Mouse (Mus musculus) stomach, embryonic 16.5 days (tissue): ENCODE results near the gene 1700017D01Rik. TPM values are rescaled to one million over a fixed set of nuclear protein-coding genes. Genes with fewer than 3 reads are reported as not detected.
"Not testable (repeated sequence)": the region's sequence is repeated elsewhere in the genome, so short reads cannot be mapped to it uniquely, and the experiment has no call there.

ENCODE experiments used
- ATAC-seq: fragments of 200-750 bp; cut with Nextera tagmentation; 2 replicates; pipeline ENCODE4 v1.8.0; 2017; ENCODE audit warnings: moderate number of reproducible peaks, moderate TSS enrichment; ENCODE audit not compliant: insufficient read depth, low FRiP score
- H3K27ac ChIP-seq: fragments of 300-500 bp; sonication (generic); 2 replicates; pipeline ENCODE4 v1.5.1; 2014; ENCODE audit warnings: low read length
- H3K27me3 ChIP-seq: fragments of 300-500 bp; sonication (generic); 2 replicates; pipeline ENCODE4 v1.6.1; 2014; ENCODE audit warnings: low read length, control low read depth, mixed read lengths; ENCODE audit not compliant: control insufficient read depth, insufficient read depth
- H3K36me3 ChIP-seq: fragments of 300-500 bp; sonication (generic); 2 replicates; pipeline ENCODE4 v1.6.1; 2014; ENCODE audit warnings: low read length; ENCODE audit not compliant: control insufficient read depth, insufficient read depth
- H3K4me1 ChIP-seq: fragments of 300-500 bp; sonication (generic); 2 replicates; pipeline ENCODE4 v1.6.1; 2014; ENCODE audit warnings: low read length, control low read depth, mixed read lengths; ENCODE audit not compliant: control insufficient read depth, insufficient read depth
- H3K4me2 ChIP-seq: fragments of 300-500 bp; sonication (generic); 2 replicates; pipeline ENCODE4 v1.6.1; 2014; ENCODE audit warnings: low read depth, low read length, mixed read lengths
- H3K4me3 ChIP-seq: fragments of 300-500 bp; sonication (generic); replicated peaks from 2 replicates; pipeline ENCODE4 v1.5.1; 2014; ENCODE audit warnings: mild to moderate bottlenecking, low read length
- H3K9ac ChIP-seq: fragments of 300-500 bp; sonication (generic); 2 replicates; pipeline ENCODE4 v1.6.1; 2014; ENCODE audit warnings: low read length
- H3K9me3 ChIP-seq: fragments of 300-500 bp; sonication (generic); replicated peaks from 2 replicates; pipeline ENCODE4 v1.6.1; 2016; ENCODE audit warnings: low read length, control low read depth; ENCODE audit not compliant: control insufficient read depth
- WGBS: fragments of 180-500 bp; shearing (Covaris S2); extraction: QIAGEN DNeasy Blood & Tissue Kit; methylation state at CpG from one replicate; pipeline ENCODE4 v1.1.7; 2014; 5-methylcytosine and 5-hydroxymethylcytosine counted together
- polyA plus RNA-seq: library from polyadenylated mRNA; unstranded; fragments of >200 nt; fragmentation: Nextera tagmentation; extraction: Ambion mirVana; gene quantifications from 2 replicates; pipeline ENCODE4 v1.2.1, GENCODE M21; 2015

1700017D01Rik gene
- polyA plus RNA-seq: not detected in 2 replicates

- H3K4me1 ChIP-seq, H3K27me3 ChIP-seq, H3K4me2 ChIP-seq, H3K4me3 ChIP-seq, H3K9ac ChIP-seq, H3K9me3 ChIP-seq, H3K27ac ChIP-seq, ATAC-seq, H3K36me3 ChIP-seq: not testable (repeated sequence)
- WGBS: 81% methylated on average over 8 of the region's 8 CpGs
Observed at GRCm38 (mm10) chr19:11130776-11131175, at the start of gene 1700017D01Rik. 1700017D01Rik (minus strand) TSS chr19:11130876.

DNA sequence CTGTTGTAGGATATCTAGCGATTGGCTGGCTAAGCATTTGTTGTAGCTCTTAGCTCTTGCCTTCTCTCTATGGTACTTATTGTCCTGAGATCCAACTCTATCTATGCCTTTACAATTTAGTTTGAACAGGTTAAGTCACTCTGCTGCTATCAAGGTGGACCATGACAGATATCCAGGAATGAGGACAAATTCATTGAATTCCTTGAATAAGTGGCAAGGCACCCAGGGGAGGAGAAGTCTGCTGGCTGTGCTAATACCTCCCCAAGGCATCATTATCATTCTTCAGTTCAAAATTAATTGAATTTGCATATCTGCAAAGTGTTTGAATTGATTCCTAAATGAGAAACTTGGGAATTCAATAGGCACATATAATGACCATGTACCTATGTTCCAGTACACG, 46.8 kb upstream of the 1700017D01Rik start:
- H3K27ac ChIP-seq: no peak overlapping the region
- no peak overlapping the region for H3K9ac ChIP-seq
- 61% methylated on average over 2 of the region's 2 CpGs for WGBS
- no peak for ATAC-seq
- no peaks in the 10 kb centered on the region for H3K4me1 ChIP-seq
- no peak overlapping the region for H3K4me3 ChIP-seq
- no peaks in the 10 kb centered on the region for H3K36me3 ChIP-seq
- H3K27me3 ChIP-seq: no peaks in the 10 kb centered on the region
- H3K4me2 ChIP-seq: no peak overlapping the region
- no peaks in the 10 kb centered on the region for H3K9me3 ChIP-seq

DNA sequence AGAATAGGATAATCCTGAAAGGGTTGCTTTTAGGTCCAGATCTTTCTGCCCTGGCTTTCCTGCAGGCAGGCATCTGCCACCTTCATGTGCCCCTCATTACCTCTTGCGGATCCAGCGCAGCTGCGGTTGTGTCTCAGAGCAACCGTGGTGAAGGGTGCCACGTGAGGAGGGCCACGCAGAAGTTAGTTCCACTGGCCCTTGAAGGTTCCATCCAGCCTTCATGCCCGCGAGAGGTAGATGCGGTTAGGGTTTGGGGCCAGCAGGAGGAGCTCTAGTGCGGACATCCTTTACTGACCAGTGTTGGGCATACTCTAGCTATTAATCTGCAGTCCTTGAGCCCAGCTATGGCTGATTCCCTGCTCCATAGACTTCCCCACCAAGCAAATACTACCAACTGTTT, 34.5 kb upstream of the 1700017D01Rik start, which contains the start of gene 1700025F22Rik:
TSS of gene 1700025F22Rik (minus strand) at position 149 of the 400 bp plus-strand sequence.
- Histone ChIP-seq H3K4me3 (no peak within 1 kb of the TSS), H3K27me3 (no peaks in the 10 kb centered on the region), H3K9me3 (no peaks in the 10 kb centered on the region), H3K4me1 (no peaks in the 10 kb centered on the region), H3K36me3 (no peaks in the 10 kb centered on the region), H3K9ac (no peak within 1 kb of the TSS), H3K4me2 (no peak within 1 kb of the TSS), H3K27ac (no peak within 1 kb of the TSS)
- ATAC-seq: no peak
- 40% methylated on average over 10 of the region's 10 CpGs for WGBS

DNA sequence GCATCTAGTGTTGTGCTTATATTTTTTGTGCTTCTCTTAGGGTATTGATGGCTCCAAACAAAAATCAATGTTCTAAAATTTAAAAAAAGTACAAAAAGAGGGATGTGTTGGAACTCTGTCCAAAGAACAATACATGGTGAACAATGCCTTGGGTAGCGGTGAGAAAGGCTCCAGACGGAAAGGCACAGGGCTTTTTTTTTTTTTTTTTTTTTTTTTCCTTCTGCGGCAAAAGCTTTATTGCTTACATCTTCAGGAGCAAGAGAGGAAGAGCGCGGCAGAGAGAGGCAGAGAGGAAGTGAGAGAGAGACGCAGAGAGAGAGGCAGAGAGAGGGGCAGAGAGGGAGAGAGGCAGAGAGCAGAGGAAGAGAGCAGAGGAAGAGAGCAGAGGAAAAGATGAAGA, 27.2 kb upstream of the 1700017D01Rik start:
- not testable (repeated sequence) for H3K36me3 ChIP-seq, ATAC-seq, H3K4me2 ChIP-seq, H3K4me1 ChIP-seq, H3K4me3 ChIP-seq, H3K9ac ChIP-seq, H3K27ac ChIP-seq, H3K27me3 ChIP-seq, H3K9me3 ChIP-seq
- whole genome bisulfite sequencing: 83% methylated on average over 6 of the region's 6 CpGs

- no peak overlapping the region for H3K9ac ChIP-seq
- H3K9me3 ChIP-seq: no peaks in the 10 kb centered on the region
- H3K36me3 ChIP-seq: no peaks in the 10 kb centered on the region
- 70% methylated on average over 4 of the region's 4 CpGs for WGBS
- H3K27me3 ChIP-seq: no peaks in the 10 kb centered on the region
- H3K27ac ChIP-seq: no peak overlapping the region
- no peaks in the 10 kb centered on the region for H3K4me1 ChIP-seq
- H3K4me2 ChIP-seq: no peak overlapping the region
- H3K4me3 ChIP-seq: no peak overlapping the region
- no peak for ATAC-seq
Observed at GRCm38 (mm10) chr19:11135336-11135735, 4.7 kb upstream of the 1700017D01Rik start.

- no peaks in the 10 kb centered on the region for H3K36me3 ChIP-seq
- no peaks in the 10 kb centered on the region for H3K27me3 ChIP-seq
- no peak overlapping the region for H3K9ac ChIP-seq
- no peaks in the 10 kb centered on the region for H3K9me3 ChIP-seq
- no peak overlapping the region for H3K4me3 ChIP-seq
- H3K4me1 ChIP-seq: no peaks in the 10 kb centered on the region
- 84% methylated on average over 2 of the region's 2 CpGs for WGBS
- H3K4me2 ChIP-seq: no peak overlapping the region
- no peak overlapping the region for H3K27ac ChIP-seq
- no peak for ATAC-seq
Observed at GRCm38 (mm10) chr19:11134852-11135251, 4.2 kb upstream of the 1700017D01Rik start.

- H3K9me3 ChIP-seq: no peaks in the 10 kb centered on the region
- 85% methylated on average over 1 of the region's 1 CpGs for WGBS
- H3K27me3 ChIP-seq: no peaks in the 10 kb centered on the region
- H3K36me3 ChIP-seq: no peaks in the 10 kb centered on the region
- no peaks in the 10 kb centered on the region for H3K4me1 ChIP-seq
- H3K4me2 ChIP-seq: no peak overlapping the region
- H3K9ac ChIP-seq: no peak overlapping the region
- no peak overlapping the region for H3K4me3 ChIP-seq
- no peak overlapping the region for H3K27ac ChIP-seq
- no peak for ATAC-seq
Observed at GRCm38 (mm10) chr19:11129702-11130101, 974 bp downstream of the 1700017D01Rik start.

DNA sequence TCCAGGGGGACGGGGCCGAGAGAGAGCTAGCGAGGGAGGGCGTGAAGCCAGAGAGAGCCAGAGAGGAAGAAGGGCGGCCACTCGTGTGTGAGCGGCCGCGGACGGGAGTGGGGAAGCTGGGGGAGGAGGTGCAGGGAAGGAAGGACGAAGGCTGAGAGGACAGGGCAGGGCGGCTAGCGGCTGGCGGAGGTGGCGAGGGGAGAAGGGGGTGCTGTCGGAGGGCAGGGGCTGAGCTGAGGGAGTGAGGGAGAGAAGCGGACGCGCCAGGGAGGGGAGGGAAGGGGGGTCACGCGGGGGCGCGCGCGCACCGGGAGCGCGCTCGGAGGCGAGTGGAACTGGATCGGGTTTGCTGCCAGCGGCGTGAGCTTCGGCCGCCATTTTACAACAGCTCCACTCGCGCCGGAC, 9.7 kb downstream of the 1700017D01Rik start:
- Histone ChIP-seq H3K4me3 (peak overlapping the region; percentile 45), H3K9ac (peak overlapping the region; percentile 63), H3K4me2 (peak overlapping the region; percentile 50; the same call in 1 of the 2 replicates)
- H3K27ac ChIP-seq, H3K9me3 ChIP-seq, H3K36me3 ChIP-seq, H3K27me3 ChIP-seq, H3K4me1 ChIP-seq: not testable (repeated sequence)
- ATAC-seq: peak; percentile 99
- 0% methylated on average over 12 of the region's 38 CpGs for WGBS

- H3K36me3 ChIP-seq: no peaks in the 10 kb centered on the region
- no peak overlapping the region for H3K27ac ChIP-seq
- 77% methylated on average over 2 of the region's 2 CpGs for WGBS
- H3K4me3 ChIP-seq: no peak overlapping the region
- H3K9me3 ChIP-seq: no peaks in the 10 kb centered on the region
- no peak for ATAC-seq
- H3K4me1 ChIP-seq: no peaks in the 10 kb centered on the region
- no peak overlapping the region for H3K4me2 ChIP-seq
- H3K27me3 ChIP-seq: peaks cover 3% of the 10 kb centered on the region; the same call in 1 of the 2 replicates
- no peak overlapping the region for H3K9ac ChIP-seq
Observed at GRCm38 (mm10) chr19:11119338-11119737, 11.3 kb downstream of the 1700017D01Rik start.

DNA sequence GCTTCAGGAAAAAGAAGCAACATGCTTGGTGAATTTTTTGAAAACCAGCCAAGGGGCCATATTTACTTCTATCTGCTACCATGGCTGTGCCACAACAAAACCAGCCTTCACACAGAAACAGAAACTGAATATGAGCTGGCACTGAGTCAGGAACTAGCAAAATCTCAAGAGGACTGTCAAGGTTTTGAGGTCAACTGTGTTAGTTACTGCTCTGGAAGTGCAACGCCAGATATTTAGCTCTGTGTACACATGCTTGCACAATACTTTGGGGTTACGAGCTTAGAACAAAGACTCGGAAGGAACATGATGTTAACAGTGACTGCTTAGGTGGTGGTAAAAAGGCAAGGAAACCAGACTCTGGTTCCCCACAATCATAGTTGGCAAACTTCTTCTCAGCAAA, 22.9 kb downstream of the 1700017D01Rik start:
- no peak overlapping the region for H3K27ac ChIP-seq
- H3K4me1 ChIP-seq: no peaks in the 10 kb centered on the region
- no peak overlapping the region for H3K4me3 ChIP-seq
- no peak overlapping the region for H3K9ac ChIP-seq
- no peaks in the 10 kb centered on the region for H3K9me3 ChIP-seq
- no peaks in the 10 kb centered on the region for H3K36me3 ChIP-seq
- WGBS: 57% methylated on average over 3 of the region's 3 CpGs
- H3K27me3 ChIP-seq: no peaks in the 10 kb centered on the region
- no peak overlapping the region for H3K4me2 ChIP-seq
- ATAC-seq: no peak
